Mouse (Mus musculus) embryonic fibroblast, embryonic 13.5 days (primary cell): ENCODE data around the gene Zfp865. TPM values are rescaled to one million over a fixed set of nuclear protein-coding genes. Genes with fewer than 3 reads are reported as not detected.
A peak's percentile ranks its signal among the peaks of the same experiment; 100 is the strongest.
"Not testable (repeated sequence)": the region's sequence is repeated elsewhere in the genome, so short reads cannot be mapped to it uniquely, and the experiment has no call there.

ENCODE experiments used
- H3K27ac ChIP-seq: 2 replicates; pipeline ENCODE4 v1.5.1; 2012; ENCODE audit warnings: low read length, control low read depth, inconsistent platforms; ENCODE audit not compliant: insufficient read depth
- H3K4me1 ChIP-seq: 2 replicates; pipeline ENCODE4 v1.6.1; 2011; ENCODE audit warnings: low read length; ENCODE audit not compliant: control insufficient read depth, insufficient read depth
- H3K4me3 ChIP-seq: 2 replicates; pipeline ENCODE4 v1.5.1; 2011; ENCODE audit warnings: mild to moderate bottlenecking, control low read depth, low read length; ENCODE audit not compliant: insufficient read depth
- CTCF ChIP-seq: IDR thresholded peaks from 2 replicates; pipeline ENCODE4 v1.5.1; 2011; ENCODE audit warnings: mild to moderate bottlenecking, control low read depth, low read length, moderate library complexity, borderline replicate concordance; ENCODE audit not compliant: insufficient read depth
- POLR2A ChIP-seq: IDR thresholded peaks from 2 replicates; pipeline ENCODE4 v1.6.1; 2011; ENCODE audit warnings: low read depth, mild to moderate bottlenecking, control low read depth, low read length, moderate library complexity
- polyA plus RNA-seq: library from polyadenylated mRNA; stranded (reverse); fragments of >200 nt; gene quantifications from 2 replicates; pipeline ENCODE4 v1.2.4, GENCODE M21; 2011; ENCODE audit warnings: low read depth; ENCODE audit not compliant: missing spikeins, insufficient read length

The Zfp865 gene
- polyA plus RNA-seq, 1 experiment: 29.4 TPM

GRCm38 (mm10) chr7:5015118-5016001, 4.8 kb upstream of the Zfp865 start, which contains the start of gene Gm44973:
Gene Gm44973 (plus strand): TSS chr7:5015496.
- H3K27ac ChIP-seq: peak within 1 kb of the TSS; percentile 99
- TF ChIP-seq CTCF (no peak), POLR2A (peak; percentile 60)
- peaks cover 2% of the 10 kb centered on the region; the same call in 1 of the 2 replicates for H3K4me1 ChIP-seq
- H3K4me3 ChIP-seq: peak within 1 kb of the TSS; percentile 90

GRCm38 (mm10) chr7:5016057-5016456, 4.1 kb upstream of the Zfp865 start:
- Histone ChIP-seq H3K27ac (peak overlapping the region; percentile 72), H3K4me3 (peak overlapping the region; percentile 66), H3K4me1 (peaks cover 2% of the 10 kb centered on the region; the same call in 1 of the 2 replicates)
- TF ChIP-seq POLR2A: no peak
- TF ChIP-seq CTCF: no peak

DNA sequence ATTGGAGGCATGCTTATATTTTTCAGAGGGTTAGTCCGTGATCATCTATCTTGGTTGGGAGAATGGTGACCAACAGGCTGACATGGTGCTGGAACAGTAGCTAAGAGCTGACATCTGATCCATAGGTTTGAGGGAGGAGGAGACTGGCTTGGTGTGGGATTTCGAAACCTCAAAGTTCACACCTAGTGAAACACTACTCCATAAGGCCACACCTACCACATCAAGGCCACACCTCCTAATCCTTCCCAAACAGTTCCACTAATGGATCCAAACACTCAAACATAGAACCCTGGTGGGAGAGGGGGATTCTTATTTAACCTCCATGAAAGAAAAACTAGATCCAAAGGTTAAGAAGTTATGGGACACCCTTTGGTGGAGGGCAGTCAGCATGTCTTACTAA, 3.3 kb upstream of the Zfp865 start:
- TF ChIP-seq POLR2A (no peak), CTCF (no peak)
- H3K4me1 ChIP-seq: peaks cover 2% of the 10 kb centered on the region; the same call in 1 of the 2 replicates
- H3K4me3 ChIP-seq: no peak overlapping the region
- no peak overlapping the region for H3K27ac ChIP-seq

DNA sequence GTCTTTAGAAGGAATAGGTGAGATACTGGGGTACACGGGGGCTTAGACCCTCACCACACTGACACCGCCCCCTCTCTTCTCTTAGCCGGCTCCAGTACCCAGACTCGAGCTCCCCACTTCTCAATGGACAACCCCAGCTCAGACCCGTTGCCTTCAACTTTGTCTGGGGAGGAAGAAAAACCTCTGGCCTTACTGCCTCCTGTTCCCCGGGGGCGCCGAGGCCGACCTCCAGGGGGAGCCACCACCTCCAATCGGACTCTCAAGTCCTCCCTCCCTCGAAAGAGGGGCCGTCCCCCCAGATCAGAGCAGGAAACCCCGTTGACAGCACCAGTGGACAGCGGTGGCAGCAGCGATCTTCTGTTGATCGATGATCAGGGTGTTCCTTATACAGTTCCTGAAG, 2.8 kb upstream of the Zfp865 start:
- Histone ChIP-seq H3K4me1 (peaks cover 2% of the 10 kb centered on the region; the same call in 1 of the 2 replicates), H3K27ac (no peak overlapping the region), H3K4me3 (no peak overlapping the region)
- TF ChIP-seq CTCF (no peak), POLR2A (no peak)

DNA sequence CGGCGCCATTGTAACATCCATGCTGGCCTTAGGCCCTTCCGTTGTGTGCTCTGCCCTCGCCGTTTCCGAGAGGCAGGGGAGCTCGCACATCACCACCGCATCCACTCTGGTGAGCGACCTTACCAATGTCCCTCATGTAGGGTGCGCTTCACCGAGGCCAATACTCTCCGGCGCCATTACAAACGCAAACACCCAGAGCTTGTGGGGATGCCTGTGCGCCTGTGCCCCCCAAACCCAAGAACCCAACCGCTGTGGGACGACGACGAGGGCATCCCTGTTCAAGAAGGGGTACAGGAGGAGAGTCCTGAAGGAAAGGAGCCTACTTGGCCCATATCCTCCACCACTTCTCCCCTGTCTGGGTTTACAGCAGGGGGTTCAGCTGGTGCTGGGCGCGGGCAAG, 2.2 kb upstream of the Zfp865 start:
- no peak overlapping the region for H3K4me3 ChIP-seq
- no peak for TF ChIP-seq POLR2A
- TF ChIP-seq CTCF: no peak
- H3K27ac ChIP-seq: peak overlapping the region; percentile 97; the same call in 1 of the 2 replicates
- H3K4me1 ChIP-seq: peaks cover 2% of the 10 kb centered on the region; the same call in 1 of the 2 replicates

DNA sequence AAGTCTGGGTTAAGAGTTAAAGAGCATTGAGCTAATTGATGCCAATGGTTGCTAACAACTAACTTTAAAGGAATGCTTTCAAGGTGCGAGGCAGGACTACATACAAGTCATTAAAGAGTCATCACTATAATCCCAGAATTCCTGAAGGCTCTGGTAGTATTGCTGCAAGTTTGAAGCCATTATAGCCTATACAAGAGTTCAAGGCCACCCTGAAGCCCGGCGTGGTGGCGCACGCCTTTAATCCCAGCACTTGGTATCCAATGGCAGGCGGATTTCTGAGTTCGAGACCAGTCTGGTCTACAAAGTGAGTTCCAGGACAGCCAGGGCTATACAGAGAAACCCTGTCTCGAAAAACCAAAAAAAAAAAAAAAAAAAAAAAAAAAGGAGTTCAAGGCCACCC, 600 bp upstream of the Zfp865 start:
- Histone ChIP-seq H3K27ac (peak overlapping the region; percentile 97), H3K4me3 (peak overlapping the region; percentile 38)
- not testable (repeated sequence) for H3K4me1 ChIP-seq

DNA sequence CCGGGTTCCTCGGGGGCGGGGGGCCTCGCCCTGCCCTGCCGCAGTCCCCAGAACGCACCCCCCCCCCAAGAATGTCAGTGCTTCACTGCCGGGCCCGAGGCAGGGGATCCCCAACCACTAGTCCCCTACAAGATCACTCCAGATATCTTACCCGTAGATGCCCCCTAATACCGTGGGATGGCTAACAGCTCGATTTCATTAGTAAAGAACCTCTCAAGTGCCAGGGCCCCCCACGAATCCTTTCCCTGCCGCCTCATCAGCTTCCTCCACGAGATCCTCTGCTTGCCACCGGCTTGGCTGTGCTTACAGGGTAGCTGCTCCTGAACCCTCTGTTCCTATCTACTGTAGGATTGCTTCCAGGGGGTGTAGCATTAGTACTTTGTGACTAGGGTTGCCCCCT, 509 bp downstream of the Zfp865 start:
- peaks cover 2% of the 10 kb centered on the region; the same call in 1 of the 2 replicates for H3K4me1 ChIP-seq

GRCm38 (mm10) chr7:5021197-5021596, 1.0 kb downstream of the Zfp865 start:
- peak overlapping the region; percentile 94 for H3K4me3 ChIP-seq
- TF ChIP-seq POLR2A: no peak
- no peak for TF ChIP-seq CTCF
- H3K4me1 ChIP-seq: peaks cover 2% of the 10 kb centered on the region; the same call in 1 of the 2 replicates
- no peak overlapping the region; the same call in 1 of the 2 replicates for H3K27ac ChIP-seq

More for the DNA sequence above, 509 bp downstream of the Zfp865 start:
- TF ChIP-seq CTCF: no peak
- no peak; the same call in 1 of the 2 replicates for TF ChIP-seq POLR2A
- Histone ChIP-seq H3K27ac (peak overlapping the region; percentile 95), H3K4me3 (peak overlapping the region; percentile 94)

GRCm38 (mm10) chr7:5029543-5029942, 9.4 kb downstream of the Zfp865 start:
- Histone ChIP-seq H3K4me3 (no peak overlapping the region), H3K4me1 (no peaks in the 10 kb centered on the region), H3K27ac (no peak overlapping the region)
- TF ChIP-seq CTCF (no peak), POLR2A (no peak)

- TF ChIP-seq POLR2A (no peak), CTCF (no peak)
- Histone ChIP-seq H3K4me1 (no peaks in the 10 kb centered on the region), H3K27ac (no peak overlapping the region), H3K4me3 (no peak overlapping the region)
These were observed 9.8 kb downstream of the Zfp865 start for GRCm38 (mm10) chr7:5029946-5030345.

GRCm38 (mm10) chr7:5030554-5031275, 10.5 kb downstream of the Zfp865 start:
- Histone ChIP-seq H3K27ac (no peak overlapping the region), H3K4me1 (no peaks in the 10 kb centered on the region), H3K4me3 (no peak overlapping the region)
- TF ChIP-seq CTCF (no peak), POLR2A (no peak)
